10 mouse cellular contexts compared by ENCODE assay signal in genomic region chr13:23433206-23433605, GRCm38 (mm10). TPM values are rescaled to one million over a fixed set of nuclear protein-coding genes. Genes with fewer than 3 reads are reported as not detected.
A peak's percentile ranks its signal among the peaks of the same experiment; 100 is the strongest.
DNase-seq lines count a peak whose midpoint lies in the region; ATAC-seq and TF ChIP-seq lines count a peak whose summit lies in the region.
"Had no signal": no experiment of that assay in that cellular context is flagged by ENCODE, and none has a peak within 500 bp of the region (broad histone marks: within the 10 kb centered on the region; RNA-seq: fewer than 3 reads in every experiment).

No protein-coding gene starts in this region.

- no peak for TF ChIP-seq POLR2A in myocyte (IDR thresholded peaks at IDR 0.05; ENCODE audit: insufficient read length, low read depth)

- H3K4me2 ChIP-seq in heart, embryonic 14.5 days (ENCODE audit: low read length): peak overlapping the region; percentile 83
- peak overlapping the region; percentile 46 for H3K4me2 ChIP-seq in embryonic facial prominence, embryonic 12.5 days (replicated peaks)
- H3K4me2 ChIP-seq in intestine, embryonic 15.5 days (replicated peaks): peak overlapping the region; percentile 63
- H3K4me2 ChIP-seq in myocyte (ENCODE audit: low read depth): peak overlapping the region; percentile 79

- peak overlapping the region; percentile 54; the same call in 1 of the 2 replicates for H3K9ac ChIP-seq in heart, embryonic 14.5 days (ENCODE audit: low read length)
- H3K9ac ChIP-seq in embryonic facial prominence, embryonic 12.5 days: no peak overlapping the region
- H3K9ac ChIP-seq in intestine, embryonic 15.5 days: no peak overlapping the region; the same call in 1 of the 2 replicates

- H3K4me1 ChIP-seq in heart, embryonic 14.5 days (ENCODE audit: control insufficient read depth in 2 of 2, insufficient read depth in 2 of 2, low read length in 2 of 2): peaks cover 2 to 4% of the 10 kb centered on the region in 2 experiments; a peak in 3 of 4 replicates
- H3K4me1 ChIP-seq in embryonic facial prominence, embryonic 12.5 days: peaks cover 16% of the 10 kb centered on the region
- 0 out of 2 replicates have a peak, but pooled peaks cover 2% of the 10 kb centered on the region for H3K4me1 ChIP-seq in intestine, embryonic 15.5 days (replicated peaks)

- H3K4me3 ChIP-seq in heart, embryonic 14.5 days (ENCODE audit: control insufficient read depth in 1 of 2, insufficient read depth in 1 of 2, low read depth in 1 of 2, low read length in 2 of 2): peak overlapping the region; percentile 34 to 45; a peak in 3 of 4 replicates
- peak overlapping the region; percentile 44 for H3K4me3 ChIP-seq in embryonic facial prominence, embryonic 12.5 days
- H3K4me3 ChIP-seq in intestine, embryonic 15.5 days (replicated peaks): peak overlapping the region; percentile 53
- peak overlapping the region; percentile 44 for H3K4me3 ChIP-seq in myocyte

- no peaks in the 10 kb centered on the region for H3K9me3 ChIP-seq in heart, embryonic 14.5 days (ENCODE audit: control insufficient read depth, low read length)
- H3K9me3 ChIP-seq in embryonic facial prominence, embryonic 12.5 days: no peaks in the 10 kb centered on the region
- no peaks in the 10 kb centered on the region for H3K9me3 ChIP-seq in intestine, embryonic 15.5 days

- no peak for DNase-seq in heart, adult 8-10 months (ENCODE audit: low spot score)
- DNase-seq in thymus, postnatal 0 days (ENCODE audit: low spot score): no peak
- DNase-seq in ovary, postnatal 10 days (ENCODE audit: low spot score): no peak
- DNase-seq in left cerebral cortex, adult 9 months (ENCODE audit: low spot score in 2 of 2): no peak

- H3ac ChIP-seq in myocyte (ENCODE audit: control insufficient read depth, insufficient read length): no peak overlapping the region

- H3K36me3 ChIP-seq in heart, embryonic 14.5 days (ENCODE audit: control insufficient read depth, insufficient read depth, low read length): no peaks in the 10 kb centered on the region
- no peaks in the 10 kb centered on the region for H3K36me3 ChIP-seq in embryonic facial prominence, embryonic 12.5 days
- no peaks in the 10 kb centered on the region for H3K36me3 ChIP-seq in intestine, embryonic 15.5 days
- H3K36me3 ChIP-seq in myocyte (ENCODE audit: control insufficient read depth, insufficient read depth): no peaks in the 10 kb centered on the region

- 8% methylated on average over 5 of the region's 5 CpGs for WGBS in heart, embryonic 14.5 days
- 11% methylated on average over 5 of the region's 5 CpGs for WGBS in embryonic facial prominence, embryonic 12.5 days
- WGBS in intestine, embryonic 15.5 days: 14% methylated on average over 5 of the region's 5 CpGs

- no peaks in the 10 kb centered on the region for H3K79me2 ChIP-seq in myocyte (ENCODE audit: control insufficient read depth, insufficient read depth)

- H3K27me3 ChIP-seq in heart, embryonic 14.5 days (ENCODE audit: control insufficient read depth, insufficient read depth, low read length): no peaks in the 10 kb centered on the region
- H3K27me3 ChIP-seq in embryonic facial prominence, embryonic 12.5 days: no peaks in the 10 kb centered on the region
- no peaks in the 10 kb centered on the region for H3K27me3 ChIP-seq in intestine, embryonic 15.5 days (replicated peaks)
- no peaks in the 10 kb centered on the region for H3K27me3 ChIP-seq in myocyte (ENCODE audit: control insufficient read depth, insufficient read depth, insufficient read length)

- H3K27ac ChIP-seq in heart, embryonic 14.5 days (replicated peaks in 1 of 2; ENCODE audit: control insufficient read depth in 1 of 2, insufficient read depth in 1 of 2, low read depth in 2 of 2, low read length in 2 of 2): peak overlapping the region; percentile 29 to 49; a peak in 2 of 4 replicates
- peak overlapping the region; percentile 57; the same call in 1 of the 2 replicates for H3K27ac ChIP-seq in embryonic facial prominence, embryonic 12.5 days
- no peak overlapping the region for H3K27ac ChIP-seq in intestine, embryonic 15.5 days

- ATAC-seq in heart, embryonic 14.5 days (ENCODE audit: insufficient number of reproducible peaks, insufficient read depth, low FRiP score, low read depth): no peak
- no peak for ATAC-seq in embryonic facial prominence, embryonic 12.5 days (ENCODE audit: insufficient number of reproducible peaks, insufficient read depth, low FRiP score, low TSS enrichment)
- no peak for ATAC-seq in intestine, embryonic 15.5 days

TF ChIP-seq in myocyte, 11 proteins besides CTCF, POLR2A, EP300 and RAD21:
- TF ChIP-seq MAX (IDR thresholded peaks at IDR 0.05; ENCODE audit: low read depth) (no peak), TCF12 (IDR thresholded peaks at IDR 0.05; ENCODE audit: insufficient read depth, poor library complexity, severe bottlenecking) (no peak), MYOG (IDR thresholded peaks at IDR 0.05; ENCODE audit: control insufficient read depth in 1 of 3, insufficient read depth in 1 of 3, insufficient read length in 2 of 3, low read depth in 2 of 3) (no peak), E2F4 (IDR thresholded peaks at IDR 0.05; ENCODE audit: insufficient read depth) (no peak), MYOD1 (IDR thresholded peaks at IDR 0.05; ENCODE audit: control insufficient read depth in 1 of 3, insufficient read length in 2 of 3, low read depth in 2 of 3) (no peak), SRF (IDR thresholded peaks at IDR 0.05; ENCODE audit: control insufficient read depth, insufficient read length, low read depth) (no peak), TCF3 (IDR thresholded peaks at IDR 0.05; ENCODE audit: insufficient read length, low read depth) (no peak), CEBPB (IDR thresholded peaks at IDR 0.05; ENCODE audit: insufficient read depth, poor library complexity, severe bottlenecking) (no peak), USF1 (IDR thresholded peaks at IDR 0.05; ENCODE audit: low read depth) (no peak), POLR2AphosphoS2 (IDR thresholded peaks at IDR 0.05; ENCODE audit: insufficient read length, low read depth) (no peak), REST (IDR thresholded peaks at IDR 0.05; ENCODE audit: insufficient read depth, insufficient read length) (no peak)

RNA-seq across cellular contexts. Expression of gene Abt1, which starts 9.5 kb away (rescaled TPM):
- polyA plus RNA-seq in heart, embryonic 14.5 days (2014; fragmentation: Nextera tagmentation; extraction: Ambion mirVana): 8.3 and 9.1 TPM in 2 replicates
- total RNA-seq in heart, adult 8-10 months (2022): 1 to 10 TPM; 4.1 to 4.8 (median 4.7) TPM
- 12.9 and 13.9 TPM in 2 replicates for polyA plus RNA-seq in embryonic facial prominence, embryonic 12.5 days (2016; fragmentation: Nextera tagmentation; extraction: Ambion mirVana)
- 11.2 TPM in 2 replicates for polyA plus RNA-seq in intestine, embryonic 15.5 days (2015; fragmentation: Nextera tagmentation; extraction: Ambion mirVana)
- 7.4 TPM for polyA plus RNA-seq in myocyte (2012; fragmentation: generic; extraction: Trizol)
- polyA plus RNA-seq in thymus, postnatal 0 days (2015; fragmentation: Nextera tagmentation; extraction: Ambion mirVana): 13.8 and 15.1 TPM in 2 replicates

RNA-seq across cellular contexts. Expression of gene Btn1a1, which starts 32.5 kb away (rescaled TPM):
- 1.7 and 1.9 TPM in 2 replicates for polyA plus RNA-seq in heart, embryonic 14.5 days (2014; fragmentation: Nextera tagmentation; extraction: Ambion mirVana)
- total RNA-seq in heart, adult 8-10 months (2022): not detected
- 0.10 and 0.20 TPM in 2 replicates for polyA plus RNA-seq in embryonic facial prominence, embryonic 12.5 days (2016; fragmentation: Nextera tagmentation; extraction: Ambion mirVana)
- 0.08 and 0.11 TPM in 2 replicates for polyA plus RNA-seq in intestine, embryonic 15.5 days (2015; fragmentation: Nextera tagmentation; extraction: Ambion mirVana)
- polyA plus RNA-seq in myocyte (2012; fragmentation: generic; extraction: Trizol): 0.02 TPM
- polyA plus RNA-seq in thymus, postnatal 0 days (2015; fragmentation: Nextera tagmentation; extraction: Ambion mirVana): 0.17 and 0.27 TPM in 2 replicates
- total RNA-seq: common myeloid progenitor, adult 5-6 weeks; left cerebral cortex, postnatal 25 days had no signal

RNA-seq across cellular contexts. Expression of gene Btn2a2, which starts 55.5 kb away (rescaled TPM):
- polyA plus RNA-seq in heart, embryonic 14.5 days (2014; fragmentation: Nextera tagmentation; extraction: Ambion mirVana): 0.40 and 0.43 TPM in 2 replicates
- total RNA-seq in heart, adult 8-10 months (2022): not detected
- polyA plus RNA-seq in embryonic facial prominence, embryonic 12.5 days (2016; fragmentation: Nextera tagmentation; extraction: Ambion mirVana): 1.6 TPM in 2 replicates
- polyA plus RNA-seq in intestine, embryonic 15.5 days (2015; fragmentation: Nextera tagmentation; extraction: Ambion mirVana): 0.16 and 0.23 TPM in 2 replicates
- polyA plus RNA-seq in myocyte (2012; fragmentation: generic; extraction: Trizol): 0.20 TPM
- 0.65 and 0.85 TPM in 2 replicates for polyA plus RNA-seq in thymus, postnatal 0 days (2015; fragmentation: Nextera tagmentation; extraction: Ambion mirVana)
- total RNA-seq: common myeloid progenitor, adult 5-6 weeks had no signal
